Mouse (Mus musculus): ENCODE measurements around the gene Rogdi. TPM values are rescaled to one million over a fixed set of nuclear protein-coding genes. Genes with fewer than 3 reads are reported as not detected.
A peak's percentile ranks its signal among the peaks of the same experiment; 100 is the strongest.

Gene Rogdi
- polyA plus RNA-seq, 1 experiment from 2014 or later = 74.1 TPM

- Histone ChIP-seq H3K9ac (ENCODE audit: low read length) (no peak overlapping the region), H3K4me1 (replicated peaks; ENCODE audit: control insufficient read depth, insufficient read depth, low read length) (no peaks in the 10 kb centered on the region)
Observed at GRCm38 (mm10) chr16:4978275-4979051, 34.9 kb downstream of the Rogdi start.

GRCm38 (mm10) chr16:4976180-4976579 lies 37.2 kb downstream of the Rogdi start:
- Histone ChIP-seq H3K9ac (ENCODE audit: low read length) (no peak overlapping the region), H3K27me3 (ENCODE audit: control insufficient read depth, insufficient read depth, low read length) (no peaks in the 10 kb centered on the region), H3K4me2 (ENCODE audit: low read depth, low read length, severe bottlenecking) (no peak overlapping the region), H3K9me3 (ENCODE audit: control insufficient read depth, low read length) (no peaks in the 10 kb centered on the region), H3K4me1 (replicated peaks; ENCODE audit: control insufficient read depth, insufficient read depth, low read length) (no peaks in the 10 kb centered on the region), H3K4me3 (ENCODE audit: low read depth, low read length) (no peak overlapping the region), H3K36me3 (ENCODE audit: control insufficient read depth, insufficient read depth, low read length) (no peaks in the 10 kb centered on the region), H3K27ac (ENCODE audit: low read depth, low read length) (no peak overlapping the region)
- ATAC-seq (replicated peaks; ENCODE audit: low FRiP score) (no peak), DNase-seq (ENCODE audit: low spot score) (no peak)
- 79% methylated on average over 2 of the region's 2 CpGs for WGBS

More at GRCm38 (mm10) chr16:4978275-4979051, 34.9 kb downstream of the Rogdi start:
- no peak overlapping the region for H3K4me3 ChIP-seq (ENCODE audit: low read depth, low read length)
- no peaks in the 10 kb centered on the region for H3K27me3 ChIP-seq (ENCODE audit: control insufficient read depth, insufficient read depth, low read length)
- 68% methylated on average over 5 of the region's 5 CpGs for WGBS
- no peaks in the 10 kb centered on the region for H3K9me3 ChIP-seq (ENCODE audit: control insufficient read depth, low read length)
- DNase-seq (ENCODE audit: low spot score) (no peak), ATAC-seq (replicated peaks; ENCODE audit: low FRiP score) (no peak)
- H3K27ac ChIP-seq (ENCODE audit: low read depth, low read length) = no peak overlapping the region
- no peak overlapping the region for H3K4me2 ChIP-seq (ENCODE audit: low read depth, low read length, severe bottlenecking)
- H3K36me3 ChIP-seq (ENCODE audit: control insufficient read depth, insufficient read depth, low read length) = no peaks in the 10 kb centered on the region

- no peaks in the 10 kb centered on the region for H3K9me3 ChIP-seq (ENCODE audit: control insufficient read depth, low read length)
- ATAC-seq (replicated peaks; ENCODE audit: low FRiP score) (no peak), DNase-seq (ENCODE audit: low spot score) (no peak)
- no peak overlapping the region for H3K4me3 ChIP-seq (ENCODE audit: low read depth, low read length)
- no peaks in the 10 kb centered on the region for H3K4me1 ChIP-seq (replicated peaks; ENCODE audit: control insufficient read depth, insufficient read depth, low read length)
- 87% methylated on average over 5 of the region's 5 CpGs for WGBS
- H3K9ac ChIP-seq (ENCODE audit: low read length) = no peak overlapping the region
- no peak overlapping the region for H3K4me2 ChIP-seq (ENCODE audit: low read depth, low read length, severe bottlenecking)
- no peak overlapping the region for H3K27ac ChIP-seq (ENCODE audit: low read depth, low read length)
- H3K27me3 ChIP-seq (ENCODE audit: control insufficient read depth, insufficient read depth, low read length) = no peaks in the 10 kb centered on the region
- no peaks in the 10 kb centered on the region for H3K36me3 ChIP-seq (ENCODE audit: control insufficient read depth, insufficient read depth, low read length)
Observed at GRCm38 (mm10) chr16:4974521-4974920, 38.8 kb downstream of the Rogdi start.

GRCm38 (mm10) chr16:4971626-4972025 lies 41.7 kb downstream of the Rogdi start:
- no peak overlapping the region for H3K4me2 ChIP-seq (ENCODE audit: low read depth, low read length, severe bottlenecking)
- ATAC-seq (replicated peaks; ENCODE audit: low FRiP score) (no peak), DNase-seq (ENCODE audit: low spot score) (no peak)
- H3K27me3 ChIP-seq (ENCODE audit: control insufficient read depth, insufficient read depth, low read length) = no peaks in the 10 kb centered on the region
- no peak overlapping the region for H3K27ac ChIP-seq (ENCODE audit: low read depth, low read length)
- H3K9ac ChIP-seq (ENCODE audit: low read length) = no peak overlapping the region
- H3K4me1 ChIP-seq (replicated peaks; ENCODE audit: control insufficient read depth, insufficient read depth, low read length) = no peaks in the 10 kb centered on the region
- no peaks in the 10 kb centered on the region for H3K36me3 ChIP-seq (ENCODE audit: control insufficient read depth, insufficient read depth, low read length)
- no peak overlapping the region for H3K4me3 ChIP-seq (ENCODE audit: low read depth, low read length)
- no peaks in the 10 kb centered on the region for H3K9me3 ChIP-seq (ENCODE audit: control insufficient read depth, low read length)
- 86% methylated on average over 4 of the region's 4 CpGs for WGBS

GRCm38 (mm10) chr16:4969055-4969843 lies 44.1 kb downstream of the Rogdi start:
- Histone ChIP-seq H3K4me2 (ENCODE audit: low read depth, low read length, severe bottlenecking) (no peak overlapping the region), H3K27me3 (ENCODE audit: control insufficient read depth, insufficient read depth, low read length) (no peaks in the 10 kb centered on the region), H3K36me3 (ENCODE audit: control insufficient read depth, insufficient read depth, low read length) (no peaks in the 10 kb centered on the region), H3K4me1 (replicated peaks; ENCODE audit: control insufficient read depth, insufficient read depth, low read length) (peaks cover 4% of the 10 kb centered on the region), H3K4me3 (ENCODE audit: low read depth, low read length) (no peak overlapping the region), H3K9me3 (ENCODE audit: control insufficient read depth, low read length) (no peaks in the 10 kb centered on the region), H3K9ac (ENCODE audit: low read length) (no peak overlapping the region), H3K27ac (ENCODE audit: low read depth, low read length) (no peak overlapping the region)
- DNase-seq (ENCODE audit: low spot score) (no peak), ATAC-seq (replicated peaks; ENCODE audit: low FRiP score) (no peak)
- WGBS = 96% methylated on average over 5 of the region's 5 CpGs

GRCm38 (mm10) chr16:4968426-4968825 lies 44.9 kb downstream of the Rogdi start:
- DNase-seq (ENCODE audit: low spot score) (no peak), ATAC-seq (replicated peaks; ENCODE audit: low FRiP score) (no peak)
- H3K9ac ChIP-seq (ENCODE audit: low read length) = no peak overlapping the region
- 84% methylated on average over 3 of the region's 3 CpGs for WGBS
- no peaks in the 10 kb centered on the region for H3K27me3 ChIP-seq (ENCODE audit: control insufficient read depth, insufficient read depth, low read length)
- peaks cover 4% of the 10 kb centered on the region for H3K4me1 ChIP-seq (replicated peaks; ENCODE audit: control insufficient read depth, insufficient read depth, low read length)
- no peak overlapping the region for H3K4me2 ChIP-seq (ENCODE audit: low read depth, low read length, severe bottlenecking)
- no peaks in the 10 kb centered on the region for H3K36me3 ChIP-seq (ENCODE audit: control insufficient read depth, insufficient read depth, low read length)
- no peak overlapping the region for H3K27ac ChIP-seq (ENCODE audit: low read depth, low read length)
- H3K4me3 ChIP-seq (ENCODE audit: low read depth, low read length) = no peak overlapping the region
- no peaks in the 10 kb centered on the region for H3K9me3 ChIP-seq (ENCODE audit: control insufficient read depth, low read length)

GRCm38 (mm10) chr16:4965392-4966129 lies 47.8 kb downstream of the Rogdi start:
- H3K27me3 ChIP-seq (ENCODE audit: control insufficient read depth, insufficient read depth, low read length) = no peaks in the 10 kb centered on the region
- no peak overlapping the region; the same call in 1 of the 2 replicates for H3K9ac ChIP-seq (ENCODE audit: low read length)
- no peaks in the 10 kb centered on the region for H3K9me3 ChIP-seq (ENCODE audit: control insufficient read depth, low read length)
- WGBS = 88% methylated on average over 8 of the region's 8 CpGs
- H3K4me2 ChIP-seq (ENCODE audit: low read depth, low read length, severe bottlenecking) = peak overlapping the region; percentile 84; the same call in 1 of the 2 replicates
- DNase-seq (ENCODE audit: low spot score) (no peak), ATAC-seq (replicated peaks; ENCODE audit: low FRiP score) (no peak)
- no peak overlapping the region for H3K4me3 ChIP-seq (ENCODE audit: low read depth, low read length)
- peaks cover 4% of the 10 kb centered on the region for H3K4me1 ChIP-seq (replicated peaks; ENCODE audit: control insufficient read depth, insufficient read depth, low read length)
- H3K27ac ChIP-seq (ENCODE audit: low read depth, low read length) = no peak overlapping the region
- H3K36me3 ChIP-seq (ENCODE audit: control insufficient read depth, insufficient read depth, low read length) = no peaks in the 10 kb centered on the region

GRCm38 (mm10) chr16:4964731-4965391 lies 48.5 kb downstream of the Rogdi start:
- DNase-seq (ENCODE audit: low spot score) = no peak
- H3K9ac ChIP-seq (ENCODE audit: low read length) = peak overlapping the region; percentile 77
- H3K36me3 ChIP-seq (ENCODE audit: control insufficient read depth, insufficient read depth, low read length) = no peaks in the 10 kb centered on the region; the same call in 1 of the 2 replicates
- H3K27ac ChIP-seq (ENCODE audit: low read depth, low read length) = peak overlapping the region; percentile 81; the same call in 1 of the 2 replicates
- ATAC-seq (replicated peaks; ENCODE audit: low FRiP score) = peak; percentile 36
- H3K27me3 ChIP-seq (ENCODE audit: control insufficient read depth, insufficient read depth, low read length) = no peaks in the 10 kb centered on the region
- WGBS = 24% methylated on average over 13 of the region's 13 CpGs
- H3K4me1 ChIP-seq (replicated peaks; ENCODE audit: control insufficient read depth, insufficient read depth, low read length) = peaks cover 4% of the 10 kb centered on the region
- H3K9me3 ChIP-seq (ENCODE audit: control insufficient read depth, low read length) = no peaks in the 10 kb centered on the region
- peak overlapping the region; percentile 84 for H3K4me2 ChIP-seq (ENCODE audit: low read depth, low read length, severe bottlenecking)
- peak overlapping the region; percentile 79 for H3K4me3 ChIP-seq (ENCODE audit: low read depth, low read length)

All from forebrain, embryonic 11.5 days (tissue).